Mouse (Mus musculus) hindbrain, embryonic 16.5 days (tissue): ENCODE measurements at regions not wholly inside any gene's neighbourhood (a gene's known extent, or its start where the extent isn't known, plus 50 kb on each side); places are given as distances from the start of the nearest gene placed in this dataset.

Experiments
- ATAC-seq: fragments of 200-750 bp; cut with Nextera tagmentation; 2 replicates; pipeline ENCODE4 v1.8.0; 2017; ENCODE audit warnings: moderate TSS enrichment, moderate library complexity
- H3K27ac ChIP-seq: fragments of 300-500 bp; sonication (generic); 2 replicates; pipeline ENCODE4 v1.5.1; 2014; ENCODE audit warnings: low read depth, mild to moderate bottlenecking, control low read depth, low read length, moderate library complexity
- H3K27me3 ChIP-seq: fragments of 300-500 bp; sonication (generic); replicated peaks from 2 replicates; pipeline ENCODE4 v1.6.1; 2014; ENCODE audit warnings: low read length; ENCODE audit not compliant: control insufficient read depth, insufficient read depth
- H3K36me3 ChIP-seq: fragments of 300-500 bp; sonication (generic); 2 replicates; pipeline ENCODE4 v1.6.1; 2014; ENCODE audit warnings: mild to moderate bottlenecking, low read length, moderate library complexity, mixed read lengths; ENCODE audit not compliant: control insufficient read depth, insufficient read depth
- H3K4me1 ChIP-seq: fragments of 300-500 bp; sonication (generic); 2 replicates; pipeline ENCODE4 v1.6.1; 2014; ENCODE audit warnings: low read depth, low read length; ENCODE audit not compliant: control insufficient read depth, insufficient read depth
- H3K4me2 ChIP-seq: fragments of 300-500 bp; sonication (generic); 2 replicates; pipeline ENCODE4 v1.6.1; 2014; ENCODE audit warnings: mild to moderate bottlenecking, low read length, control low read depth, moderate library complexity
- H3K4me3 ChIP-seq: fragments of 300-500 bp; sonication (generic); 2 replicates; pipeline ENCODE4 v1.5.1; 2014; ENCODE audit warnings: mild to moderate bottlenecking, low read length, control low read depth, moderate library complexity
- H3K9ac ChIP-seq: fragments of 300-500 bp; sonication (generic); 2 replicates; pipeline ENCODE4 v1.6.1; 2014; ENCODE audit warnings: low read depth, mild to moderate bottlenecking, control low read depth, low read length, moderate library complexity
- H3K9me3 ChIP-seq: fragments of 300-500 bp; sonication (generic); 2 replicates; pipeline ENCODE4 v1.6.1; 2014; ENCODE audit warnings: mild to moderate bottlenecking, low read length, moderate library complexity; ENCODE audit not compliant: control insufficient read depth
- WGBS: fragments of 180-500 bp; shearing (Covaris S2); extraction: QIAGEN DNeasy Blood & Tissue Kit; methylation state at CpG from one replicate; pipeline ENCODE4 v1.1.7; 2014; 5-methylcytosine and 5-hydroxymethylcytosine counted together

DNA sequence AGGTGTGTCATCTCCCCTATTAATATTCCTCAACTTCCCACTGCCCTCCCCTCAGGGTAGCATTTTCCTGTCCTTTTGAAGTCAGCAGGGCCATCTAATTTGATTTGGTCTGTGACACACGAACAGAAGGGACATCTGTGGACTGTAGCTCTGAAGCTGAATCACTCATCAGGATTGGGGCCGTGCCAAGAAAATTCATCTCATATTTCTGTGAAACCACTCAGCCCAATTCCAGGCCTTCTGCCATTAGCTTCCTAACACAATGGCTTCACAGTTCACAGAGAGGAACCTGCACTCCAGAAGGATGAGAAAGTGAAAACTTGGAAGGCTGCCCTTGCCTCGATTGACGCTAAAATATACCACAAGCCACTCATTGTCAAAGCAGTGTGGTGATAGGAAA, 86.1 kb downstream of the Abhd5 start:
- Histone ChIP-seq H3K4me1 (no peaks in the 10 kb centered on the region), H3K27me3 (no peaks in the 10 kb centered on the region), H3K9ac (no peak overlapping the region), H3K9me3 (no peaks in the 10 kb centered on the region), H3K4me3 (no peak overlapping the region), H3K36me3 (no peaks in the 10 kb centered on the region), H3K4me2 (no peak overlapping the region), H3K27ac (no peak overlapping the region)
- no peak for ATAC-seq
- 70% methylated on average over 4 of the region's 4 CpGs for WGBS

DNA sequence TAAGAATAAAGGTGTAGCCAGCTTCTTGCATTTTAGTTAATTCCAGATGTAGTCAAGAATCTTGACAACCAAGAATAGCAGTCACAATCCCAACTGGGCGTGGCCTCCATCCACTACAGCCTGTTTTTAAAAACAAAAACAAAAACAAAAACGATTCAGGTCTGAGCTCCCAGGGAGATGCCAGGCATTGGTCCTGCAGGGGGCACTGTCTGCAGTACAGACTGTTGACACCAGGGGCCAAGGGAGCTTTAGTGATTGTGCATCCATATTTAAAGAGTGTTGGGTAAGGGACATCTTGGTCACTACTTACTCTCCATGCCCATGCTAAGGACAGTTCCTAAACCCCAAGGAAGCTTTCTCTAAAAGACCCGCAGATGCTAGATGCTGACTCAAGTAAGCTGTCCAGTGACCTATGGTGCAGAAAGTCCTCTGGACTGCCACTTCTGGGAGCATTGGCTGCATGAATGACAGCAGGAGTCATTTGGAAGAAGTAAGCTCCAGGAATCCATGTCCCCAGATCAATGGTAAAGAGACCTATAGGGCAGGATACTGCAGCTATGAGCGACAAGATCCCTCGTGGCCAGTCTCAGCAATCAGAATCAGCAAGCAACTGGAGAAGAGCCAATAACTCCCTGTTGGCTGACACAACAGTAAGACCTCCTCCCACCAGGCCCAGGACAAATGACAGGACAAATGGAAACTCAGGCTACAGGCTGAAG, 95.1 kb downstream of the Abhd5 start:
- no peak for ATAC-seq
- Histone ChIP-seq H3K36me3 (no peaks in the 10 kb centered on the region), H3K4me2 (no peak overlapping the region), H3K4me3 (no peak overlapping the region), H3K27me3 (no peaks in the 10 kb centered on the region), H3K9me3 (no peaks in the 10 kb centered on the region), H3K9ac (no peak overlapping the region), H3K27ac (no peak overlapping the region), H3K4me1 (no peaks in the 10 kb centered on the region)
- 74% methylated on average over 5 of the region's 5 CpGs for WGBS

DNA sequence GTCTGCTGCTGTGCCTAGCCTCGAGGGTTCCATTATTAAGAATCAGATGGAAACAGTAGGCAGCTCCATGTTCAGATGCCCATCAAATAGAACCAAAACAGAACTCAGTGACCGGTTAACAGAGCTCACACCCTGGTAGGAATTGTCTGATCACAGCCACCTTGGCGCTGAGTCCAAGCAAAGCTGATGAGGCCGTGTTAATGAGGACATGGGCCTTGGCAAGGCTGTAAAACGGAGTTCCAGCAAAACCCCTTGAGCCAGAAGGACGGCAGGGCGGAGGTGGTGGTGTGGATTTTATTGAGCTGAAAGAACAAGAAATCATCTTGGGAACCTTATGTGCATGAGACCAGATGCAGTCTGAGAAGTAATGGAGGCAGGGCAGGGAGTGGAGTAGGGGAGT, 96.2 kb downstream of the Abhd5 start:
- H3K36me3 ChIP-seq = no peaks in the 10 kb centered on the region
- WGBS = 88% methylated on average over 7 of the region's 7 CpGs
- H3K27me3 ChIP-seq = no peaks in the 10 kb centered on the region
- no peak overlapping the region for H3K4me3 ChIP-seq
- H3K4me1 ChIP-seq = no peaks in the 10 kb centered on the region
- ATAC-seq = no peak
- no peak overlapping the region for H3K4me2 ChIP-seq
- H3K27ac ChIP-seq = no peak overlapping the region
- H3K9ac ChIP-seq = no peak overlapping the region
- H3K9me3 ChIP-seq = no peaks in the 10 kb centered on the region

GRCm38 (mm10) chr9:122448342-122448741, 96.9 kb downstream of the Abhd5 start:
- no peak overlapping the region for H3K4me3 ChIP-seq
- no peaks in the 10 kb centered on the region for H3K36me3 ChIP-seq
- H3K4me2 ChIP-seq = no peak overlapping the region
- no peaks in the 10 kb centered on the region for H3K27me3 ChIP-seq
- no peak overlapping the region for H3K27ac ChIP-seq
- ATAC-seq = no peak
- H3K9ac ChIP-seq = no peak overlapping the region
- no peaks in the 10 kb centered on the region for H3K9me3 ChIP-seq
- 32% methylated on average over 4 of the region's 4 CpGs for WGBS
- no peaks in the 10 kb centered on the region for H3K4me1 ChIP-seq

DNA sequence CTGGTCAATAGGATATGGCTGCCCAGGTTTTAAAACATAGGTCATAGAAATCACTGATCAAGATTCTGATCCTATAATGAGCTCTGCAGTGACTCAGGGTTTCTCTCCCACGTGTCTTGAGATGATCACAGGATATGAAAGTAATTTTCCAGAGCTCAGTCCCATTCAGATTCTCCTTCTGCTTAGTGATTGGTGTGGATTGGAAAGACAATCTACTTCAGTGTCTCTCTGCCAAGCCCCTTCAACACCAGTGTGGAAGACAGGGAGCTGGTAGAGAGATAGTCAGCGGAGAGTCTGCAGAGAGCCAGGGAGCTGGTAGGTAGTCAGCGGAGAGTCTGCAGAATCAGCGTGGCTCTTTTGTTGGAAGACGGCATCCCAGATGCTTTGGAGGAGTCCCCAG, 99.1 kb downstream of the Abhd5 start:
- no peaks in the 10 kb centered on the region for H3K4me1 ChIP-seq
- no peaks in the 10 kb centered on the region for H3K9me3 ChIP-seq
- H3K27me3 ChIP-seq = no peaks in the 10 kb centered on the region
- no peak for ATAC-seq
- H3K4me2 ChIP-seq = no peak overlapping the region
- H3K9ac ChIP-seq = no peak overlapping the region
- H3K4me3 ChIP-seq = no peak overlapping the region
- no peaks in the 10 kb centered on the region for H3K36me3 ChIP-seq
- H3K27ac ChIP-seq = no peak overlapping the region
- WGBS = 65% methylated on average over 5 of the region's 5 CpGs

GRCm38 (mm10) chr9:122455301-122455700, 103.9 kb downstream of the Abhd5 start:
- no peaks in the 10 kb centered on the region for H3K36me3 ChIP-seq
- H3K4me3 ChIP-seq = no peak overlapping the region
- ATAC-seq = no peak
- H3K4me2 ChIP-seq = no peak overlapping the region
- no peaks in the 10 kb centered on the region for H3K27me3 ChIP-seq
- WGBS = 71% methylated on average over 8 of the region's 8 CpGs
- H3K9me3 ChIP-seq = no peaks in the 10 kb centered on the region
- no peak overlapping the region for H3K27ac ChIP-seq
- no peaks in the 10 kb centered on the region for H3K4me1 ChIP-seq
- H3K9ac ChIP-seq = no peak overlapping the region

DNA sequence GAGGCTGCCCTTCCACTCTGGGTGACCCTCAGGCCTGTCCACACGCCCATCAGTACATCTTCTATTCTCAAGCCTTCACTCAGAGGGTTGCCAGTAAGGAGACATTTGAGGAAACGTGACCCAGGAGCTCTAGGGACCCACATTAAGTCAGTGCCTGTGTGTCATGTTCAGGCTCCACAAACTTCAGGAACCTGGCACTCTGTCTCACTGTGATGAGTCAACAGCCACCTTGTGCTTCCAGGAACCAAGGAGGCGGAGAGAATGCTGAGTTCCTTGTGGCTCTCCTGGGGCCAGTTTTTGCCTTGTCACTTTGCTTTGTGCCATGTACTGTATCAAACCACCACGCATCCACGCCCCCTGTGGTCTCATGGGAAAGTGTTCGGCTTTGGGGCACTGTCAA, 104.4 kb downstream of the Abhd5 start:
- Histone ChIP-seq H3K36me3 (no peaks in the 10 kb centered on the region), H3K27ac (no peak overlapping the region), H3K9me3 (no peaks in the 10 kb centered on the region), H3K4me2 (no peak overlapping the region), H3K27me3 (no peaks in the 10 kb centered on the region), H3K4me3 (no peak overlapping the region), H3K9ac (no peak overlapping the region), H3K4me1 (no peaks in the 10 kb centered on the region)
- WGBS = 61% methylated on average over 6 of the region's 6 CpGs
- no peak for ATAC-seq

GRCm38 (mm10) chr9:122459491-122459890, 108.1 kb downstream of the Abhd5 start:
- Histone ChIP-seq H3K27ac (no peak overlapping the region), H3K9ac (no peak overlapping the region), H3K27me3 (no peaks in the 10 kb centered on the region), H3K9me3 (no peaks in the 10 kb centered on the region), H3K4me1 (no peaks in the 10 kb centered on the region), H3K4me3 (no peak overlapping the region), H3K4me2 (no peak overlapping the region), H3K36me3 (no peaks in the 10 kb centered on the region)
- ATAC-seq = no peak
- WGBS = 90% methylated on average over 6 of the region's 6 CpGs

GRCm38 (mm10) chr9:122471539-122471938, 120.1 kb downstream of the Abhd5 start:
- Histone ChIP-seq H3K9me3 (no peaks in the 10 kb centered on the region), H3K9ac (no peak overlapping the region), H3K27ac (no peak overlapping the region), H3K4me3 (no peak overlapping the region), H3K36me3 (no peaks in the 10 kb centered on the region), H3K4me2 (no peak overlapping the region), H3K4me1 (no peaks in the 10 kb centered on the region), H3K27me3 (no peaks in the 10 kb centered on the region)
- ATAC-seq = no peak
- WGBS = 94% methylated on average over 2 of the region's 2 CpGs

GRCm38 (mm10) chr9:122476356-122476755, 124.9 kb downstream of the Abhd5 start:
- Histone ChIP-seq H3K9me3 (no peaks in the 10 kb centered on the region), H3K4me1 (no peaks in the 10 kb centered on the region), H3K27ac (no peak overlapping the region), H3K27me3 (no peaks in the 10 kb centered on the region), H3K4me3 (no peak overlapping the region), H3K36me3 (no peaks in the 10 kb centered on the region), H3K4me2 (no peak overlapping the region), H3K9ac (no peak overlapping the region)
- no peak for ATAC-seq
- 45% methylated on average over 3 of the region's 3 CpGs for WGBS
